Mouse (Mus musculus) hematopoietic stem cell, adult 5-6 weeks (primary cell): Measurements from ENCODE around the gene Serpinb9g. TPM values are rescaled to one million over a fixed set of nuclear protein-coding genes. Genes with fewer than 3 reads are reported as not detected.
"Not testable (repeated sequence)": the region's sequence is repeated elsewhere in the genome, so short reads cannot be mapped to it uniquely, and the experiment has no call there.

Experiments used
- ATAC-seq, 2 experiments: fragments of 125-278 bp in 1 of 2; replicated peaks in 1 of 2; 2 replicates each; pipeline ENCODE4 v1.8.0; 2016 to 2017; ENCODE audit warnings: inconsistent platforms in 2 of 2, mild to moderate bottlenecking in 2 of 2, moderate number of reproducible peaks in 2 of 2, low read depth in 1 of 2, moderate TSS enrichment in 1 of 2; ENCODE audit not compliant: low FRiP score in 2 of 2, poor library complexity in 2 of 2, severe bottlenecking in 2 of 2, insufficient read depth in 1 of 2, low TSS enrichment in 1 of 2
- total RNA-seq: library from RNA; stranded (forward); fragments of 172-1452, 232-1000 nt; gene quantifications from 2 replicates; pipeline ENCODE4 v1.2.3, GENCODE M21; 2017

Gene Serpinb9g
- not detected in 2 replicates for total RNA-seq

GRCm38 (mm10) chr13:33484490-33484889 lies at the start of gene Serpinb9g:
Gene Serpinb9g, plus strand, starts transcription at chr13:33484790.
- ATAC-seq, result not testable (repeated sequence)

GRCm38 (mm10) chr13:33483872-33484271 lies 718 bp upstream of the Serpinb9g start:
- ATAC-seq, result not testable (repeated sequence)

- no peak for ATAC-seq
Observed at GRCm38 (mm10) chr13:33524629-33525028, 40.0 kb downstream of the Serpinb9g start.

GRCm38 (mm10) chr13:33532814-33533213 lies 48.2 kb downstream of the Serpinb9g start:
- ATAC-seq, result no peak

Other genes starting within 250 kb of the Serpinb9g start
- not detected in 2 replicates for gene Serpinb9e, start 235.2 kb upstream of the Serpinb9g start, total RNA-seq
- gene Serpinb9f, start 160.7 kb upstream of the Serpinb9g start, total RNA-seq, result not detected in 2 replicates
- gene Gm11397, start 89.0 kb upstream of the Serpinb9g start, total RNA-seq, result not detected in 2 replicates
- not detected in 2 replicates for gene Serpinb6d, start 176.6 kb downstream of the Serpinb9g start, total RNA-seq